Mouse (Mus musculus) frontal cortex, adult 2 months (tissue): Measurements from ENCODE around the gene A4galt. TPM values are rescaled to one million over a fixed set of nuclear protein-coding genes. Genes with fewer than 3 reads are reported as not detected.

Source experiments
- polyA plus RNA-seq: library from polyadenylated mRNA; depleted of rRNA; stranded (reverse); fragments of >200 nt; gene quantifications from 2 replicates; pipeline ENCODE4 v1.2.3, GENCODE M21; 2012; rRNA removed

Gene A4galt
- polyA plus RNA-seq, 1 experiment, result 6.7 TPM

Other genes starting within 250 kb of the A4galt start
- gene Nfam1, start 218.5 kb downstream of the A4galt start, polyA plus RNA-seq, result 2.0 and 2.2 TPM in 2 replicates
- 14.5 and 15.7 TPM in 2 replicates for gene Serhl, start 162.3 kb downstream of the A4galt start, polyA plus RNA-seq
- 109 and 111 TPM in 2 replicates for gene Rrp7a, start 129.0 kb downstream of the A4galt start, polyA plus RNA-seq
- gene Poldip3, start 102.4 kb downstream of the A4galt start, polyA plus RNA-seq, result 67.7 and 76.6 TPM in 2 replicates
- gene Cyb5r3, start 79.2 kb downstream of the A4galt start, polyA plus RNA-seq, result 62.2 and 64.4 TPM in 2 replicates
- gene Arfgap3, start 98.5 kb upstream of the A4galt start, polyA plus RNA-seq, result 25.3 and 27.6 TPM in 2 replicates
- 231 and 243 TPM in 2 replicates for gene Pacsin2, start 212.8 kb upstream of the A4galt start, polyA plus RNA-seq